8 mouse cellular contexts compared by ENCODE assay signal in genomic region chr14:99046031-99046781, GRCm38 (mm10). TPM values are rescaled to one million over a fixed set of nuclear protein-coding genes. Genes with fewer than 3 reads are reported as not detected.
DNase-seq lines count a peak whose midpoint lies in the region; ATAC-seq and TF ChIP-seq lines count a peak whose summit lies in the region.

TSS of gene Mzt1 (minus strand) at chr14:99046134.
TSS of gene Bora (plus strand) at chr14:99046222.

- peak within 1 kb of the TSS; percentile 81 for H3K27ac ChIP-seq in forebrain, postnatal 0 days (ENCODE audit: low read depth, low read length)
- H3K27ac ChIP-seq in lung, embryonic 15.5 days, result peak within 1 kb of the TSS; percentile 92

- ATAC-seq in G1E (ENCODE audit: extremely low read depth, insufficient number of reproducible peaks, low FRiP score, poor library complexity, severe bottlenecking), result peak; percentile 69
- ATAC-seq in forebrain, postnatal 0 days, result peak; percentile 96
- peak; percentile 96 for ATAC-seq in lung, embryonic 15.5 days (ENCODE audit: borderline replicate concordance, extremely low read depth, low FRiP score, low TSS enrichment)

- peaks cover 54% of the 10 kb centered on the region for H3K36me3 ChIP-seq in G1E (replicated peaks)
- no peaks in the 10 kb centered on the region for H3K36me3 ChIP-seq in forebrain, postnatal 0 days (ENCODE audit: insufficient read depth)
- peaks cover 8% of the 10 kb centered on the region for H3K36me3 ChIP-seq in lung, embryonic 15.5 days

- peak within 1 kb of the TSS; percentile 87 for H3K4me2 ChIP-seq in forebrain, postnatal 0 days (ENCODE audit: low read depth)
- peak within 1 kb of the TSS; percentile 62 for H3K4me2 ChIP-seq in lung, embryonic 15.5 days

- under 1% methylated on average over 78 of the region's 81 CpGs for WGBS in forebrain, postnatal 0 days
- WGBS in lung, embryonic 15.5 days, result under 1% methylated on average over 80 of the region's 81 CpGs

- H3K9me3 ChIP-seq in G1E (replicated peaks), result no peaks in the 10 kb centered on the region
- H3K9me3 ChIP-seq in forebrain, postnatal 0 days (ENCODE audit: low read length), result no peaks in the 10 kb centered on the region
- no peaks in the 10 kb centered on the region for H3K9me3 ChIP-seq in lung, embryonic 15.5 days

- H3K4me3 ChIP-seq in G1E (ENCODE audit: low read depth, low read length), result peak within 1 kb of the TSS; percentile 95
- H3K4me3 ChIP-seq in forebrain, postnatal 0 days (ENCODE audit: low read depth, low read length), result peak within 1 kb of the TSS; percentile 87
- H3K4me3 ChIP-seq in lung, embryonic 15.5 days, result peak within 1 kb of the TSS; percentile 99

- no peak for TF ChIP-seq CTCF in G1E (IDR thresholded peaks at IDR 0.05; ENCODE audit: low read depth, low read length)
- no peak for TF ChIP-seq CTCF in forebrain, postnatal 0 days (IDR thresholded peaks at IDR 0.05; ENCODE audit: low read depth)

- peaks cover 48% of the 10 kb centered on the region for H3K4me1 ChIP-seq in G1E (ENCODE audit: insufficient read depth, low read depth, low read length)
- H3K4me1 ChIP-seq in forebrain, postnatal 0 days (ENCODE audit: insufficient read depth), result peaks cover 13% of the 10 kb centered on the region
- peaks cover 36% of the 10 kb centered on the region for H3K4me1 ChIP-seq in lung, embryonic 15.5 days

- H3K9ac ChIP-seq in forebrain, postnatal 0 days, result peak within 1 kb of the TSS; percentile 84
- H3K9ac ChIP-seq in lung, embryonic 15.5 days, result peak within 1 kb of the TSS; percentile 98

- H3K27me3 ChIP-seq in G1E (ENCODE audit: insufficient read depth, low read length), result no peaks in the 10 kb centered on the region
- no peaks in the 10 kb centered on the region for H3K27me3 ChIP-seq in forebrain, postnatal 0 days (ENCODE audit: insufficient read depth, low read length)
- no peaks in the 10 kb centered on the region for H3K27me3 ChIP-seq in lung, embryonic 15.5 days

- peak; percentile 99 for DNase-seq in G1E (ENCODE audit: low spot score)
- peak; percentile 92 to 94 for DNase-seq in cerebellum, adult 18-20 months
- DNase-seq in forebrain, postnatal 0 days, result peak; percentile 93
- peak; percentile 91 for DNase-seq in heart, postnatal 4 days
- DNase-seq in layer of hippocampus, adult 8-10 months (ENCODE audit: low spot score in 2 of 2), result peak; percentile 83 to 86
- peak; percentile 89 for DNase-seq in ovary, adult 18-20 months (ENCODE audit: low spot score)
- peak; percentile 95 for DNase-seq in thymus, postnatal 0 days (ENCODE audit: low spot score)

RNA-seq across cellular contexts. Expression of gene Mzt1, which starts in this region (rescaled TPM):
- total RNA-seq in G1E (2014; fragmentation: Nextera tagmentation) (304 and 345 TPM in 2 replicates), G1E (2017) (156 and 181 TPM in 2 replicates)
- polyA plus RNA-seq in G1E (2012), result 46.4 and 48.8 TPM in 2 replicates
- total RNA-seq in forebrain, postnatal 0 days (2014; rRNA removed), result 131 and 133 TPM in 2 replicates
- 104 and 114 TPM in 2 replicates for polyA plus RNA-seq in forebrain, postnatal 0 days (2015; fragmentation: Nextera tagmentation; extraction: Ambion mirVana)
- total RNA-seq in heart, postnatal 4 days (2021), result 10 to 100 TPM; 43.5 to 48.8 TPM
- 10 to 100 TPM; 56.2 to 72.0 (median 64.8) TPM for total RNA-seq in layer of hippocampus, adult 8-10 months (2022)
- 72.2 and 76.4 TPM in 2 replicates for polyA plus RNA-seq in lung, embryonic 15.5 days (2015; fragmentation: Nextera tagmentation; extraction: Ambion mirVana)
- polyA plus RNA-seq in thymus, postnatal 0 days (2015; fragmentation: Nextera tagmentation; extraction: Ambion mirVana), result 99.9 and 112 TPM in 2 replicates

RNA-seq across cellular contexts. Expression of gene Bora, which starts in this region (rescaled TPM):
- total RNA-seq in G1E (2014; fragmentation: Nextera tagmentation) (164 and 189 TPM in 2 replicates), G1E (2017) (90.2 and 97.6 TPM in 2 replicates)
- polyA plus RNA-seq in G1E (2012), result 16.5 and 27.0 TPM in 2 replicates
- total RNA-seq in forebrain, postnatal 0 days (2014; rRNA removed), result 3.7 and 4.2 TPM in 2 replicates
- 4.4 and 7.0 TPM in 2 replicates for polyA plus RNA-seq in forebrain, postnatal 0 days (2015; fragmentation: Nextera tagmentation; extraction: Ambion mirVana)
- total RNA-seq in heart, postnatal 4 days (2021), result 10 to 100 TPM; 11.7 to 14.6 TPM
- 1 to 10 TPM; 2.0 to 3.6 (median 2.1) TPM for total RNA-seq in layer of hippocampus, adult 8-10 months (2022)
- 70.3 and 75.6 TPM in 2 replicates for polyA plus RNA-seq in lung, embryonic 15.5 days (2015; fragmentation: Nextera tagmentation; extraction: Ambion mirVana)
- 45.5 and 65.5 TPM in 2 replicates for polyA plus RNA-seq in thymus, postnatal 0 days (2015; fragmentation: Nextera tagmentation; extraction: Ambion mirVana)

Comparison
In these comparisons a context has a peak if more than half of its experiments do, and no peak if none do; other contexts are left out.
1. Peak in every context shown above with its lines: DNase-seq, ATAC-seq, H3K4me3 ChIP-seq and H3K27ac ChIP-seq.
2. RNA of gene Bora (total RNA-seq): 90.2 to 189 TPM in G1E; 11.7 to 14.6 TPM in heart, postnatal 4 days, 3.7 to 4.2 TPM in forebrain, postnatal 0 days and 2.0 to 3.6 TPM in layer of hippocampus, adult 8-10 months; every median in the first group is over 4 times any median in the second.